Mouse (Mus musculus) limb, embryonic 14.5 days (tissue): ENCODE results near the gene Pitpnm2. TPM values are rescaled to one million over a fixed set of nuclear protein-coding genes. Genes with fewer than 3 reads are reported as not detected.

Experiments used
- ATAC-seq: fragments of 200-750 bp; cut with Nextera tagmentation; 2 replicates; pipeline ENCODE4 v1.8.0; 2017; ENCODE audit warnings: low read depth, moderate number of reproducible peaks, moderate TSS enrichment; ENCODE audit not compliant: low FRiP score
- DNase-seq: peaks from one replicate; pipeline ENCODE4 v3.0.0-alpha.2; 2015; ENCODE audit warnings: low spot score
- H3K27ac ChIP-seq: fragments of 300-500 bp; sonication (generic); replicated peaks from 2 replicates; pipeline ENCODE4 v1.5.1; 2014; ENCODE audit warnings: low read depth, mild to moderate bottlenecking, low read length, moderate library complexity, mixed read lengths
- H3K27me3 ChIP-seq: fragments of 300-500 bp; sonication (generic); 2 replicates; pipeline ENCODE4 v1.6.1; 2014; ENCODE audit warnings: low read length, mixed read lengths; ENCODE audit not compliant: control insufficient read depth, insufficient read depth
- H3K36me3 ChIP-seq: fragments of 300-500 bp; sonication (generic); 2 replicates; pipeline ENCODE4 v1.6.1; 2014; ENCODE audit warnings: mild to moderate bottlenecking, low read length, moderate library complexity, mixed read lengths; ENCODE audit not compliant: control insufficient read depth, insufficient read depth
- H3K4me1 ChIP-seq: fragments of 300-500 bp; sonication (generic); 2 replicates; pipeline ENCODE4 v1.6.1; 2014; ENCODE audit warnings: antibody characterized with exemption, low read length, mixed read lengths; ENCODE audit not compliant: control insufficient read depth, insufficient read depth
- H3K4me2 ChIP-seq: fragments of 300-500 bp; sonication (generic); replicated peaks from 2 replicates; pipeline ENCODE4 v1.6.1; 2014; ENCODE audit warnings: low read depth, mild to moderate bottlenecking, low read length, moderate library complexity; ENCODE audit not compliant: severe bottlenecking
- H3K4me3 ChIP-seq: fragments of 300-500 bp; sonication (generic); replicated peaks from 2 replicates; pipeline ENCODE4 v1.5.1; 2014; ENCODE audit warnings: low read length
- H3K9ac ChIP-seq: fragments of 300-500 bp; sonication (generic); 2 replicates; pipeline ENCODE4 v1.6.1; 2014; ENCODE audit warnings: mild to moderate bottlenecking, low read depth, low read length, moderate library complexity; ENCODE audit not compliant: severe bottlenecking
- H3K9me3 ChIP-seq: fragments of 300-500 bp; sonication (generic); 2 replicates; pipeline ENCODE4 v1.6.1; 2016; ENCODE audit warnings: low read length; ENCODE audit not compliant: control insufficient read depth
- POLR2A ChIP-seq: fragments of 200-500 bp; IDR thresholded peaks from 2 replicates; pipeline ENCODE4 v1.8.0; 2012; ENCODE audit warnings: inconsistent platforms, mild to moderate bottlenecking, moderate library complexity, borderline replicate concordance; ENCODE audit not compliant: insufficient read depth, insufficient read length; ENCODE audit errors: extremely low read depth
- WGBS: fragments of 180-500 bp; shearing (Covaris S2); extraction: QIAGEN DNeasy Blood & Tissue Kit; methylation state at CpG from one replicate; pipeline ENCODE4 v1.1.7; 2014; 5-methylcytosine and 5-hydroxymethylcytosine counted together
- polyA plus RNA-seq, 2 experiments: library from polyadenylated mRNA; depleted of rRNA in 1 of 2; stranded (reverse) in 1 of 2; unstranded in 1 of 2; fragments of >200 nt; fragmentation: Nextera tagmentation in 1 of 2; extraction: Ambion mirVana in 1 of 2; gene quantifications; 2 replicates each; pipeline versions ENCODE4 v1.2.1 to v1.2.3; 2012 to 2014

The Pitpnm2 gene
- polyA plus RNA-seq, 2 experiments, result 8.2 to 37.1 TPM

DNA sequence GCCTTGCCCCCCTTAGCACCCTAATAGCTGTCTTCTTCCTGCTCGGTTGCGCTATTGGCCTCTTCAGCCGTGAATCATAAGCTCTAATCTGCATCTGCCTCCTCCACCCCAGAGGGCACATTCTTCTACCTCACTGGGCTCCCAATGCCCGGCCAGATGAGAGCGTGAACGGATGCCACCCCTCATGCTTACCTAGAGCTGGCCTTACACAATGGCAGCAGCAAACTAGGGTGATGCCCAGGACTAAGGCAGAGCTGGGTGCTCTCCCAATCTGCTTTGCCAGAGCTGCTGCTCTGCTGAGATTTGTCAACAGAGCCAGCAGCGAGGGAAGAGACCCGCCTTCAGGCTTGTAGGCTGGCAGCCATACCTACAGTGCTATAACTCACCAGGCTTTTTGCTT, 41.5 kb downstream of the Pitpnm2 start:
- no peak for TF ChIP-seq POLR2A
- 69% methylated on average over 8 of the region's 8 CpGs for WGBS
- Histone ChIP-seq H3K27ac (no peak overlapping the region), H3K9ac (no peak overlapping the region), H3K36me3 (0 out of 2 replicates have a peak, but pooled peaks cover 3% of the 10 kb centered on the region), H3K4me3 (no peak overlapping the region), H3K4me2 (no peak overlapping the region), H3K4me1 (peaks cover 11% of the 10 kb centered on the region), H3K27me3 (no peaks in the 10 kb centered on the region), H3K9me3 (no peaks in the 10 kb centered on the region)
- ATAC-seq (no peak), DNase-seq (no peak)

DNA sequence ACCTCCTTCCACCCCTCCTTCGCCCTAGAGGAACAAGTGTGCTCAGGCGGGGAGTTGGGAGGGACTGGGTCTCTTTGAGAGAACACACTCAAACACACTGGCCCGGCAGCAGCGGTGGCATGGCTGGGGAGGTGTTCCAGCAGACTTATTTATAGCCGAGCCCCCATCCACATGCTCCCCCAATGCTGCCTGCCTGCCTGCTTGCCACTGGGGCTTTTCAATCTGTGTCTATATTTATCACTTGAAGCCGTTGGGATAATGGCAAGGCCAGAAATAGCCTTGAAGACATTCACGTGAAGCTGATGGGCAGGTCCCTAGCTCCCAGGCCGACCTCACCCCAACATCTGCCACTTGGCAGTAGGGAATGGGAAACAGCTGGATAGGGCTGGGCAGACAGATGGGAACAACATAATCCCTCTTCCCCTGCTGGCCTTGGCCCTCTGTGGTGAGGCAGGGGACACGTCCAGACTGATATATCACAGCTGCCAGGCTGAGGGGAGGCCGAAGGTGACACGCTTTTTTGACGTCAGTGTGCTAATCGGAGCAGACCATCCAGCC, 43.0 kb downstream of the Pitpnm2 start:
- Histone ChIP-seq H3K4me1 (peaks cover 11% of the 10 kb centered on the region), H3K4me3 (no peak overlapping the region), H3K4me2 (no peak overlapping the region), H3K27ac (no peak overlapping the region), H3K9me3 (no peaks in the 10 kb centered on the region), H3K27me3 (no peaks in the 10 kb centered on the region), H3K9ac (no peak overlapping the region), H3K36me3 (0 out of 2 replicates have a peak, but pooled peaks cover 3% of the 10 kb centered on the region)
- no peak for TF ChIP-seq POLR2A
- ATAC-seq (peak; percentile 79), DNase-seq (peak; percentile 40)
- WGBS, result 28% methylated on average over 13 of the region's 13 CpGs

DNA sequence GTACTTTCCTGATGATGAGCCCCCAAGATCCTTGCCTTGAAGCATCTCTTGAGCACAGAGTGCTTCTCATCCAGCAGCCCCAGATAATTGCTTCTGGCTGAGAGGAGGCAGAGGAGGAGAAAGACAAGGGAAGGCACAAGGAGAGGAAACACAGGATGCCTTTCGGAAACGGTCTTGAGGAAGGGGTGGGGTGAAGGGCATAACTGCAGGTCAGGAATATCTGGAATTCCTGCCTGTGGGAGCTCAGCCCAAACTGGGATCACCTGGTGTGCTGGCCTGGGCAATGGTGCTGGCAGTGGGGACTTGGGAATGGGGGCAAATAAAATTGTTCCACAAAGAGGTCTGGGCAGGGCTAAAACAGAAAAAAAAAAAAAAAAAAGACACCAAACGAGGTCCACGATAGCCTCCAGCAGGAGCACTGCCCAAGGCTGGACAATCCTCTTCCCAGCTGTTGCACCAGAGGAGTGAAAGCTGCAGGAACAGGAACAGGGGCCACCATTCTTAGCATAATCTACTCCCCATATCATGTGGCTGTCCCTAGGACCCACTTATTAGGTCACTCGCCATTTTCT, 43.7 kb downstream of the Pitpnm2 start:
- Histone ChIP-seq H3K9ac (no peak overlapping the region), H3K27me3 (no peaks in the 10 kb centered on the region), H3K27ac (no peak overlapping the region), H3K9me3 (no peaks in the 10 kb centered on the region), H3K36me3 (0 out of 2 replicates have a peak, but pooled peaks cover 3% of the 10 kb centered on the region), H3K4me1 (peaks cover 11% of the 10 kb centered on the region), H3K4me3 (no peak overlapping the region), H3K4me2 (no peak overlapping the region)
- ATAC-seq (no peak), DNase-seq (no peak)
- no peak for TF ChIP-seq POLR2A
- WGBS, result 32% methylated on average over 5 of the region's 5 CpGs

DNA sequence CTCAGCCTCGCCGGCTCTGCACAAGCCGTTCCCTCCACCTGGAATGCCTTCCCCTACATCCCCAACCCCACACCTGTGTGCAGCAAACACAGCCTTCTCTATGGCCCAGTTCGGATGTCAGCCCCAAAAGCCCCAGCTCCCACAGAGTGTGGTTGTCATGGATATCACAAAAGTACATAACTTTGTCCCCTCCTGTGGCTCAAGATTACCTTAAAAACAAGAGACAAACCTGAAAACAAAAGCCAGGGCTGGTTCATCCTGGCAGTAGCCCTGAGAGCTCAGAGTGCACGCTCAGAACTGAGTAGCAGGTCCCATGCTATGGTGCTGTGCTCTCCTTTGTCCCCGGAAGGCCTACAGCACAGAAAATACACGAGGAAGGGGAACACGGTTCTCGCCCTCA, 44.3 kb downstream of the Pitpnm2 start:
- H3K27me3 ChIP-seq, result no peaks in the 10 kb centered on the region
- TF ChIP-seq POLR2A, result no peak
- H3K9ac ChIP-seq, result no peak overlapping the region
- H3K4me1 ChIP-seq, result peaks cover 11% of the 10 kb centered on the region
- no peaks in the 10 kb centered on the region for H3K9me3 ChIP-seq
- ATAC-seq (no peak), DNase-seq (no peak)
- WGBS, result 76% methylated on average over 9 of the region's 9 CpGs
- H3K4me2 ChIP-seq, result no peak overlapping the region
- 0 out of 2 replicates have a peak, but pooled peaks cover 1% of the 10 kb centered on the region for H3K36me3 ChIP-seq
- no peak overlapping the region for H3K27ac ChIP-seq
- no peak overlapping the region for H3K4me3 ChIP-seq

DNA sequence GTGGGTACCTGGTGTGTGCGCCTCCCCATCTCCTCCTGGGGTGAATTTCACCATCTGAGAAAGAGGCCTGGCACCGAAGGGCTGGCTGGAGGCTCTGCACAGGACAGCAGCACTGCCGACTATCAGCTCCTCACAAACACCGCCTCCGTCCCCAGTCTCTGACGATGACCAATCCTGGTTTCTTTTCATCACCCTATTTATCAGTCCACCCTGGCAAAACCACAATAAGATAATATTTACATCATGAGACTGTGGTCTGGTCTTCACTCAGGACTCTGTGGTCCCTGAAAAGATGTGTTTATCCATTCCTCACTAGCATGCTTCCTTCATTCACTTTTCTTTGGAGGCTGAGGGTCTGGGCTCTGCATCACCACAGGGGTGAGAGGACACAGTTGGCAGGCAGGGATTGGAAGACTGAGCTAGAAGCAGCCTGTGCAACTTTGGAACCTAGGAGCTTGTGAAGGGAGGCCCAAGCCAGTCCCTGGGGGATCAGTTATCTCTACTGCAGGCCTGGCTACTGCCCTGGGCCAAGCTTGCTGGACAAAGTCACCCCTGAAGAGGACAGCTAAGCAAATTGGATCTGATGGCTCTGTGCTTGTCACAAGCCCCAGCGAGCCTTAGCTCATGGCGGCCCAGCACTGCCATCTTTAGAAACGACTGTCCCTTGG, 45.3 kb downstream of the Pitpnm2 start:
- DNase-seq, result no peak
- no peak for ATAC-seq
- 92% methylated on average over 9 of the region's 9 CpGs for WGBS

More for the DNA sequence above, 45.3 kb downstream of the Pitpnm2 start:
- no peaks in the 10 kb centered on the region for H3K9me3 ChIP-seq
- H3K4me3 ChIP-seq, result no peak overlapping the region
- H3K27ac ChIP-seq, result no peak overlapping the region
- H3K4me1 ChIP-seq, result peaks cover 11% of the 10 kb centered on the region
- H3K4me2 ChIP-seq, result no peak overlapping the region
- no peaks in the 10 kb centered on the region for H3K27me3 ChIP-seq
- H3K9ac ChIP-seq, result no peak overlapping the region
- H3K36me3 ChIP-seq, result no peaks in the 10 kb centered on the region
- no peak for TF ChIP-seq POLR2A
